Mouse (Mus musculus) heart, adult 8-10 months (tissue): ENCODE data around the gene Olfr1293-ps. TPM values are rescaled to one million over a fixed set of nuclear protein-coding genes. Genes with fewer than 3 reads are reported as not detected.

ENCODE experiments used
- DNase-seq: peaks from one replicate; pipeline ENCODE4 v3.0.0; 2022; ENCODE audit warnings: low spot score
- total RNA-seq, 4 experiments: library from RNA; stranded (reverse); gene quantifications; 2 replicates each; pipeline ENCODE4 v1.2.4; 2022

The Olfr1293-ps gene
- total RNA-seq: not detected

DNA sequence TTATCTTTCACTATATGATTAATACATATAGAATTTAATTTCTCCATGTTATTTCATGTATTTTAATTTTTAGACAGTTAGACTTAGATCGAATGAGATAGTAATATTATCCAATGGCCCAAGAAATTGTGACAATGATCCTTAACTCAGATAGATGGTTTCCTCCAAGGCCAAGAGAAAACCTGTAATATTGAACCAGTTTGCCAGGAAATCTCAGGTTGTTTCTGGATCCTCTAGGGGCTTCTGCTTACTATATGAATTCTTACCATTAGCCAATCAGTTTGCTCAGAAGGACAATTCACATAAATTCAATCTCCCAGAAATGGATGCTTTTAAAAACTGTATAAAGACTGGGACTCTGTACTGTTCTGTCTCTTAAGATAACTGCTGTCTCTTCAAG is at the start of gene Olfr1293-ps:
Gene Olfr1293-ps (plus strand): TSS at position 301 of the 400 bp plus-strand sequence.
- no peak for DNase-seq

DNA sequence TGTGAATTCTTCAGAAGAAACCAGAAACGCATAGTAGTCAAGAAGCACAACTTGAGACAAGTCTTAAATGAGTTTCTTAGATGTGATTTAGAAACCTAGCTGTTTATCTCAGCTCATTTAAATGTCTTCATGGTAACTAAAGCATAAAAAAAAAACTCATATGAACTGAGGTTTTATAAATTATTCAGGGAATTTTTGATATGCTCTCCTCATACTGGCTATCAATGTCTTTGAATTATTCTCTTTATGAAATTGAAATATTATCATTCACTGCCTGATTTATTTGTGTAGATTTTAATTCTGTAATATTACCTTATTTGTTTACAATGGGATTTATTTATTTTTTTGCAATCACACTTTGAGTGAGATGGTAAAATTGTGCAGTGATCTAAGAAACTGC is 44.5 kb upstream of the Olfr1293-ps start, which contains the start of gene Olfr1289:
Gene Olfr1289 (plus strand): TSS at position 301 of the 400 bp plus-strand sequence.
- no peak for DNase-seq

DNA sequence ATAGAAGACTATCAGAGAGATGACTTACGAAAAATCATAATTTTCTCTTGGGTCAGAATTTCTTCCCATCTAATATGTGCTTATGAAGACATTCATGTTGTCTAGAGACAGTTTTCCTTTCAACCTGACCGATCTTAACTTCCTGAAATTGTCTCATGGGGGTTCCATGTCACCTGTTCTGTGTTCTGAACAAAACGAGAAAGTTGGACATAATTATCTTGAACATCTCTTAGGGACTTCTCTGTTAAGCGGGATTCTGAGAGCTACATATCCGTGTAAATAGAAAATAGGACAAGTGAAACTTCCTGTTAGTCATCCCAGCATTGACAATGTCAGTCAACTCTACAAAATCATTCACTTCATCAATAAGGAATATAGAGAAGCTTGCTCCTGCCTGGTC is 31.3 kb upstream of the Olfr1293-ps start, which contains the start of gene Olfr1290:
Gene Olfr1290 (minus strand): TSS at position 101 of the 400 bp plus-strand sequence.
- no peak for DNase-seq

DNA sequence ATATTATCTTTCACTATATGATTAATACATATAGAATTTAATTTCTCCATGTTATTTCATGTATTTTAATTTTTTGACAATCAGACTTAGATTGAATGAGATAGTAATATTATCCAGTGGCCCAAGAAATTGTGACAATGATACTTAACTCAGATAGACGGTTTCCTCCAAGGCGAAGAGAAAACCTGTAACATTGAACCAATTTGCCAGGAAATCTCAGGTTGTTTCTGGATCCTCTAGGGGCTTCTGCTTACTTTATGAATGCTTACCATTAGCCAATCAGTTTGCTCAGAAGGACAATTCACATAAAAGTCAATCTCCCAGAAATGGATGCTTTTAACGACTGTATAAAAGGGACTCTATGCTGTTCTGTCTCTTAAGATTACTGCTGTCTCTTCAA is 28.1 kb upstream of the Olfr1293-ps start, which contains the start of gene Olfr1291-ps1:
Gene Olfr1291-ps1 (plus strand): TSS at position 301 of the 400 bp plus-strand sequence.
- no peak for DNase-seq

DNA sequence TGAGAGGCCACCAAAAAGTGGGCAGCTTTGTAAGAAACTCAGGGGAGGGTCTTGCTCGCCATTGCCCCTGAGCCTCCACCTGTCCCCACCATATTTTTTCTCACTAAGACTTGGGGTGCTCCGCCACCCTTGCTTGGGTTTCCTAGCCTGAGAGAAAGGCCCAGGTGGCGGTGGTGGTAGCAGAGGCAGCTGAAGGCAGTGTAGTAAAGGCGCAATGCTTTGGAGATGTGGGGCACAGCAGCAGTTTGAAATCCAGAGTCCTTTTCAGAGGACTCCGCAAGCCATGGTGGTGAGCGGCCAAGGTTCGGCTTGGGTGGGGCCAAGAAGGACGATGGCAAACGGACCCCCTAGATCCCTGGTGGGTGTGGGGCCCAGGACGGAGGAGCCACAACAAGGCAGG is 7.6 kb upstream of the Olfr1293-ps start:
- DNase-seq: no peak

DNA sequence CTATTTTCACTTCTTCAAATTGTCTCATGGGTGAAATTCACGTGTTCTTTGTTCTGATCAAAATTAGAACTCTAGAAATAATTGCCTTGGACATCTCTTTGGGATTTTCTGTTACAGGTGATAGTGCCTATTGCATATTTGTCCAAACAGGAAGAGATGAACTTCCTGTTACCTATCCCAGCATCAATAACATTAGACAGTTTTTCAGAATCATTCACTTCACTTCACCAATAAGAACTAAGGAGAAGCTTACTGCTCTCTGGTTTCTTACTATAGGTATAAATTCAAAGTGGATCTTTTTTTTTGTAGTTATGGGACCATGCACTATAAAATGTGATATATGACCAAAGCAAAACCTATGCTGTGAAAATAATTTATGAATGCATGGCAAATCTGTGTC is 15.2 kb downstream of the Olfr1293-ps start, which contains the start of gene Olfr1294:
Gene Olfr1294 (minus strand): TSS at position 101 of the 400 bp plus-strand sequence.
- DNase-seq: no peak

DNA sequence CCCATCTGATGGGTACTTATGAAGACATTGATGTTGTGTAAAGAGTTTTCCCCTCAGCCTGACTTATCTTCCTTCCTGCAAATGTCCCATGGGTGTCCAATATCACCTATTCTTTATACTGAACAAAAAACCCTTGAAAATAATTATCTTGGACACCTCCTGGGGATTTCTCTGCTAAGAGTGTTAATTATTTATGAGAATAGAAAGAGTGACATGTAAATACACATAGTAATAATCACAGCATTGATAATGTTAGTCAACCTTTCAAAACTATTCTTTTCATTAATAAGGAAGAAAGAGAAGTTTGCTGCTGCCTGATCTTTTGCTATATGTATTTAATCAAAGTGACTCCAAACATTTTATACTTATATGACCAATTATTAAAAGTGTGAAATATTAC is 44.6 kb downstream of the Olfr1293-ps start, which contains the start of gene Olfr1295:
Gene Olfr1295 (minus strand): TSS at position 101 of the 400 bp plus-strand sequence.
- DNase-seq: no peak

Other genes with a start within 250 kb of the Olfr1293-ps start
- not detected for gene Olfr1278, start 235.1 kb upstream of the Olfr1293-ps start, total RNA-seq
- gene Olfr1279, start 224.6 kb upstream of the Olfr1293-ps start, total RNA-seq: not detected
- not detected for gene Olfr1280, start 211.2 kb upstream of the Olfr1293-ps start, total RNA-seq
- not detected for gene Olfr1281, start 198.7 kb upstream of the Olfr1293-ps start, total RNA-seq
- gene Olfr1282, start 189.1 kb upstream of the Olfr1293-ps start, total RNA-seq: not detected
- gene Olfr1283, start 158.4 kb upstream of the Olfr1293-ps start, total RNA-seq: not detected
- gene Olfr1284, start 149.7 kb upstream of the Olfr1293-ps start, total RNA-seq: not detected
- gene Olfr1286, start 102.1 kb upstream of the Olfr1293-ps start, total RNA-seq: not detected
- not detected for gene Olfr1287, start 76.1 kb upstream of the Olfr1293-ps start, total RNA-seq
- not detected for gene Olfr1288, start 51.1 kb upstream of the Olfr1293-ps start, total RNA-seq
- gene Olfr1289, start 44.4 kb upstream of the Olfr1293-ps start, total RNA-seq: not detected
- not detected for gene Olfr1290, start 31.4 kb upstream of the Olfr1293-ps start, total RNA-seq
- not detected for gene Olfr1291-ps1, start 28.0 kb upstream of the Olfr1293-ps start, total RNA-seq
- not detected for gene Olfr1294, start 15.1 kb downstream of the Olfr1293-ps start, total RNA-seq
- not detected for gene Olfr1295, start 44.5 kb downstream of the Olfr1293-ps start, total RNA-seq
- gene Olfr1297, start 101.3 kb downstream of the Olfr1293-ps start, total RNA-seq: not detected
- not detected for gene Olfr1298, start 124.0 kb downstream of the Olfr1293-ps start, total RNA-seq
- gene Olfr1299, start 136.2 kb downstream of the Olfr1293-ps start, total RNA-seq: not detected
- gene Olfr1301, start 225.8 kb downstream of the Olfr1293-ps start, total RNA-seq: not detected